Mouse (Mus musculus): ENCODE measurements around the gene C9orf72. TPM values are rescaled to one million over a fixed set of nuclear protein-coding genes. Genes with fewer than 3 reads are reported as not detected.

C9orf72 gene
- total RNA-seq, 2 experiments from 2014 or later = 20.4 to 24.1 TPM

DNA sequence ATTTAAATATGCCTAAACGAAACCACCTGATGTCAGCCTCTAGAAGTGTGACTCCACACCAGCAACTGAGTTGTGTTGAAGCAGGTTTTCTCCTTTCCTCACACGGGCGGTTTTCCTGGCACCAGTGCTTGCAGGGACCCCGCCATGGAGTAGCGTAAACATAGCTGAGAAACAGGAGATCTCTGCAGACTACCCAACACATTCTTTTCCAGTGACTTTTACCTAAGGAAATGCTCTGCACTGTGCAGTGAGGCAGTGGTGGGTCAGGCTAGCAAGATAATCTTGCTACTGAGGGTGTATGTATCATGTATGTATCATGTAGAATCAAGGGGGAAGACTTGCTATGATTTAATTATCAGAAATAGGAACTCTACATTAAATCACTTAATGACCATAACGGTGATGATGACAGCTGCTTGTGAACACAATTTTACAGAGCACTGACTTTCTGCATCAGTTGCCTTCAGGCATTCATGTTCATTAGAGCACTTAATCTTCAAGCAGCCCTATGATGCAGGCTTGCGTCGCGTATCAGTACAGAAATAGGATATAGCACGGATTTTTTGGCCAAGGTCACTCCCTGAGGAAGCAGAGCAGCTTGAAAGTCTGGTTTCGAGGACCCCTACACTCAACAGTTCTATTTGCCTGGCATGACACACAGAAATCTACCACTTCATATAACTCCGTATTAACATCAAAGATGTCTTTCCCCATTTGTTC is 47.9 kb downstream of the C9orf72 start:
- DNase-seq = no peak

DNA sequence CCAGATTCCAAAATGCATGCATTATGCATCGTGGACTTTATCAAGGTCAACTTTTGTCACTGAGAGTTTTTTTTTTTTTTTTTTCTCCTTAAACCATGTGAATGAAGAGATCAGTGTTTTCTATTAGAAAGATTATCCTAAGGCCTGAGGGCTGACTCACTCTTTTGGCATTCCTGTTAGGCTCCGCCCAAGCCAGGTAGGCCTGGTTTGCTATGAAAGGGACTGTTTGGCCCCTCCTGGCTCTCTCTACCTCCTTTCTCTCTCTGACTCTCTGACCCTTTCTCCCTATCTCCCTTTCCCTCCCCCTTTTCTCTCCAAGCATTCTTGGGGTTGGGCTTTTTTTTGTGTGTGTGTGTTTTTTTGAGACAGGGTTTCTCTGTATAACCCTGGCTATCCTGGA is 50.4 kb downstream of the C9orf72 start:
- no peak for DNase-seq

GRCm38 (mm10) chr4:35173551-35173950 is 52.4 kb downstream of the C9orf72 start:
- no peak for DNase-seq

GRCm38 (mm10) chr4:35172471-35172870 is 53.5 kb downstream of the C9orf72 start:
- no peak for DNase-seq

GRCm38 (mm10) chr4:35169571-35170125 is 56.3 kb downstream of the C9orf72 start:
- DNase-seq = no peak

GRCm38 (mm10) chr4:35167855-35168254 is 58.1 kb downstream of the C9orf72 start:
- no peak for DNase-seq

DNA sequence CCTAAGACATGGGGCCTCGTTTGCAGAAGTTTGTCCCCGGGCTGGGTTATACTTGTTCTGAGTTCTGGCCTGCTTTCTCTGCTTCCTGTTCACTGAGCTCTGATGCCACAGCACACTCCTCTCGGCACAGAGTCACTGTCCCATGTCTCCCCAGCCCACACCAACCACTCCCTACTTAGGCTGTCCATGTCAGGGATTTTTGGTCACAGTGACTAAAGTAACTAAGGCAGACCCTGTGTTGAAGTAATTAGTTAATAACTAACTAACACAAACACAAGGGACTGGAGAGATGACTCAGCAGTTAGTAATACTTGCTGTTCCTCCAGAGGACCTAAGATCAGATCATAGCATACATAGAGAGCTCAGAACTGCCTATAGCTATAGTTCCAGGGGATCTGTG is 60.0 kb downstream of the C9orf72 start:
- DNase-seq = no peak

DNA sequence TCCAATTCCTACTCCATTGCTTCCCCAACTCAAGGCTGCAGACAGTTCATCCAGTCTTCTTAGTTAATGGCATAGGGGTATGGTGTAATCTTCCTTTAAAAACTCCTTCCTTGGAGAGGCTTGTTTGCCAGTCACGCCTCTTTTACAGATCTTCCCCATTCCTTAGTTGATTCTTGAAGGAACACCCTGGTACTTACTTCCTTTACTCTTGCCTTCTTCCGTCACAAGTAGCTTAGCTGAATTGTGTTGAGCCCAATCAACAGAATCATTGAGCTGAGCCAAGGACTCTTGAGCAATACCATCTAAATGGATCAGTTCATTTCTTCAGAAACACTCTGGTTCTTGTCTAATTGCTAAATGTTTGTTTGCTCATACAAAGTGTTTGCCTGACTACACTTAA is 60.7 kb downstream of the C9orf72 start:
- no peak for DNase-seq

GRCm38 (mm10) chr4:35157815-35158214 is 68.2 kb downstream of the C9orf72 start:
- no peak for DNase-seq

GRCm38 (mm10) chr4:35156751-35157611 is 69.0 kb downstream of the C9orf72 start, which contains the start of gene Mob3b:
Mob3b (minus strand) TSS chr4:35157484.
- peak; percentile 93 to 95 for DNase-seq

DNA sequence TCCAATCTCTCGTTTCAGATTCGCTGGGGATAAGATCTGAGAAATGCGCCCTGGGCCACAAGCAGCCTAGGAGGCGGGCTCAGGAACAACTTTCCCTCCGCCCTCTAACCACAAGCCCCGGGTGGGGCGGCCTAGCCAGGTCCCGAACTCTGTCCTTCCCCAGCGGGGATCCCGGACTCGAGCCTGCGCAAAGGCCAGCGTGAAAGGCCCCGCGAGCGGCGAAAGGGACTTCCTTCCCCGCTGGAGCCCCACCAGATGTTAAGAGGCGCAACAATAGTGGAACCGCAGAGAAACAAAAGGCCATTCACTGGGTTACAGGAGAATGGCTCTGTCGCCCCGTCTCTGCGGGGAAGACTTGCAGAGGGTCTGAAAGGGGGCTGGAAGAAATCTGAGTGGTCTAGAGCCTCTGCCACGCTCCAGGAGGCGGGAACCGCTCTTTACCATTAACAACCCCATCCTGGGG is 69.8 kb downstream of the C9orf72 start:
- peak; percentile 80 to 87 for DNase-seq

GRCm38 (mm10) chr4:35155132-35155922 is 70.6 kb downstream of the C9orf72 start:
- DNase-seq = peak; percentile 72 to 83

GRCm38 (mm10) chr4:35154051-35154450 is 71.9 kb downstream of the C9orf72 start:
- no peak for DNase-seq

- DNase-seq = no peak
Measured at GRCm38 (mm10) chr4:35151756-35152155, 74.2 kb downstream of the C9orf72 start, which contains the start of gene Ifnk. Ifnk (plus strand) TSS chr4:35152056.

DNA sequence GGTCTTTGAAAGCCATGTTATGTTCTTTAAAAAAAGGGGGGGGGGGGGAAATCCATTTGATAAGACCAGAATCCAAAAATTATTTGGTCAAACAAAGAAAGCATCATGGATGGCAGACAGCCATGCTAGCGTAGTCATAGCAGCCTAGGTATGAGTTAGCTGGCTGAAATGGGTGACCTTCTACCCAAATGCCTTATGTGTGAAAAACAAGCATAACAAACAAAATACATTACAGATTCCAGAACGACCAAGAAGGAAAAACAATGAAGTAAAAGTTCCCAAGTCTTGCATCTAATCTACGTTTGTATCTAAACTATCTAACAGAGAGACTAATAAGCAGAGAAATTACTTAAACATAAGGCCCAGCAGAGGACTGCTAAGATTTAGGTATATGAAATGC is 75.3 kb downstream of the C9orf72 start:
- DNase-seq = no peak

- no peak for DNase-seq
Measured at GRCm38 (mm10) chr4:35148326-35148725, 77.6 kb downstream of the C9orf72 start.

DNA sequence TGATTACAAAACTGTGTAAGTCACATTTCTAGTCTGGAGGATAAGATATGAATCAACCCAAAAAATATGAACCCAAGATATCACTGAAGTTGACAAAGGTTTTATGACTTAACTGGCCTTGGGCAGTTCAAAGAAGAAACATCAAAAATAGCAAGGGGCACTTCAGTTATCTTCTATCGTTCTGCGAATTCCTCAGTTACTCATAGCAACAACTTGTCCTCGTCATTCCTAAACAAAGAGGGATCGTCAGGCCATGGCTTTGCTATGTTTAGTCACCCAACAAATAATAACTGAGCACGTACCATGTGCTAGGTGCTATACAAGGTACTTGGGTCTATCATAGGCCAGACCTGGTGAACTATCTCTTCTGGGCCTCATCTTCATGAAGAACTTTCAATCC is 79.4 kb downstream of the C9orf72 start:
- no peak for DNase-seq

DNA sequence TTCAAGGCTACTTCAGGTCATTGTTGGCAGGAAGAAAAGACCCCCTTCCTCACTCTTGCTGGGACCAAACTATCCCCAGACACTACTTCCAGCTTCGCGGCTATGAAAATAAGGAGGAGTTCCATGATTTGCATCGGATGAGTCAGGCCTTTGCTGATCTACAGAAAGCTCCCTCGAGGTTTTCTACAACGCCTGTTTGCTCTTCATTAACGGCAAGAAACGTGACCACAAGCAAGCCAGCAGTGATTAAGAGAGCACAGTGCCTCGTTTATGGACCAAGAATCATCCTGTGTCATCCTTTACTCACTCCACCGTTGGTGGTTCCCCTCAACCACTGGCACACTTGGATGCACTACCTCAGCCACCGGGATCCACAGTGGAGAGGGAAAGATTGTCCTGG is 80.2 kb downstream of the C9orf72 start:
- peak in 1 of 2 experiments; percentile 25 for DNase-seq

GRCm38 (mm10) chr4:35143472-35144102 is 82.4 kb downstream of the C9orf72 start:
- peak in 1 of 2 experiments; percentile 29 for DNase-seq
